Mouse (Mus musculus) urinary bladder, adult 2 months (tissue): ENCODE results near the gene Nphp3. TPM values are rescaled to one million over a fixed set of nuclear protein-coding genes. Genes with fewer than 3 reads are reported as not detected.

Source experiments
- DNase-seq: peaks from one replicate; pipeline ENCODE4 v3.0.0; 2022; ENCODE audit warnings: low spot score
- polyA plus RNA-seq: library from polyadenylated mRNA; depleted of rRNA; stranded (reverse); fragments of >200 nt; gene quantifications from 2 replicates; pipeline ENCODE4 v1.2.3, GENCODE M21; 2012; rRNA removed

Gene Nphp3
- 12.2 and 14.5 TPM in 2 replicates for polyA plus RNA-seq

GRCm38 (mm10) chr9:104001921-104002859 lies at the start of gene Nphp3:
Gene Nphp3, plus strand, starts transcription at chr9:104002544.
- DNase-seq = peak; percentile 94

- no peak for DNase-seq
Observed at GRCm38 (mm10) chr9:103958722-103959121, 43.6 kb upstream of the Nphp3 start.

- no peak for DNase-seq
Observed at GRCm38 (mm10) chr9:103959989-103960388, 42.4 kb upstream of the Nphp3 start.

GRCm38 (mm10) chr9:103996496-103996895 lies 5.8 kb upstream of the Nphp3 start:
- DNase-seq = no peak

- DNase-seq = no peak
Observed at GRCm38 (mm10) chr9:104000601-104001000, 1.7 kb upstream of the Nphp3 start.

- DNase-seq = no peak
Observed at GRCm38 (mm10) chr9:104002913-104003330, 578 bp downstream of the Nphp3 start.

GRCm38 (mm10) chr9:104014526-104014925 lies 12.2 kb downstream of the Nphp3 start:
- DNase-seq = no peak

- DNase-seq = no peak
Observed at GRCm38 (mm10) chr9:104021026-104021425, 18.7 kb downstream of the Nphp3 start.

GRCm38 (mm10) chr9:104027186-104027585 lies 24.8 kb downstream of the Nphp3 start:
- no peak for DNase-seq

GRCm38 (mm10) chr9:104029861-104030260 lies 27.5 kb downstream of the Nphp3 start:
- DNase-seq = no peak

GRCm38 (mm10) chr9:104034231-104034630 lies 31.9 kb downstream of the Nphp3 start:
- no peak for DNase-seq

GRCm38 (mm10) chr9:104034718-104035117 lies 32.4 kb downstream of the Nphp3 start:
- DNase-seq = no peak

- peak; percentile 63 for DNase-seq
Observed at GRCm38 (mm10) chr9:104035261-104036015, 33.1 kb downstream of the Nphp3 start.

GRCm38 (mm10) chr9:104038266-104038665 lies 35.9 kb downstream of the Nphp3 start:
- no peak for DNase-seq

- DNase-seq = no peak
Observed at GRCm38 (mm10) chr9:104039031-104039695, 36.8 kb downstream of the Nphp3 start.

- DNase-seq = no peak
Observed at GRCm38 (mm10) chr9:104039742-104040141, 37.4 kb downstream of the Nphp3 start.

- no peak for DNase-seq
Observed at GRCm38 (mm10) chr9:104040362-104040761, 38.0 kb downstream of the Nphp3 start, which contains the start of gene Gm28305. Gene Gm28305, plus strand, starts transcription at chr9:104040662.

- DNase-seq = no peak
Observed at GRCm38 (mm10) chr9:104043676-104044075, 41.3 kb downstream of the Nphp3 start.

- DNase-seq = no peak
Observed at GRCm38 (mm10) chr9:104051028-104051427, 48.7 kb downstream of the Nphp3 start.

GRCm38 (mm10) chr9:104062430-104063243 lies 60.3 kb downstream of the Nphp3 start, which contains the start of gene Uba5:
Gene Uba5, minus strand, starts transcription at chr9:104063134.
- peak; percentile 63 for DNase-seq
